Mouse (Mus musculus): ENCODE results near the gene Psg29. TPM values are rescaled to one million over a fixed set of nuclear protein-coding genes. Genes with fewer than 3 reads are reported as not detected.

Psg29 gene
- not detected in 2 replicates for polyA plus RNA-seq (2015; fragmentation: Nextera tagmentation; extraction: Ambion mirVana)

DNA sequence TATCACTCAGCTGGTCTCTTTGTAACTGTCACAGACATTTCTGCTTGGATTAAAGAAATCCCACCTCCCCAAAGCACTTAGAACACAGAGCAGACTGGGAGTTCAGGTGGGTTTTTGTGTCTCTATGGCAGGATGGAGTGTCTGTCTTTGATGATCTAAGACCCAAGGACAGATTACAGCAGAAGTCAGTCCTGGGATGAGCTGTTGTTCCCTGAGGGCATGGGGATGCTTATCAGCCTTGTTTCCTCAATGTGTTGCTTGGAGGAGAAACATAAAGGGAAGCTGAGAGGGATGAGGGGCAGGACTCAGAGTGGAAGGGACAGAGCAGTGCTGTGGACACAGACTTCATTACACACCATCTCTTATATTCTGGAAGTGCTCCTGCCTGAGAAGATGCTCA is at the start of gene Psg29:
Gene Psg29 (plus strand): TSS at position 301 of the 400 bp plus-strand sequence.
- Histone ChIP-seq H3K9me3 (peaks cover 37% of the 10 kb centered on the region), H3K4me2 (replicated peaks) (no peak within 1 kb of the TSS), H3K4me3 (no peak within 1 kb of the TSS), H3K27me3 (no peaks in the 10 kb centered on the region), H3K27ac (no peak within 1 kb of the TSS), H3K4me1 (no peaks in the 10 kb centered on the region), H3K9ac (no peak within 1 kb of the TSS), H3K36me3 (no peaks in the 10 kb centered on the region)
- ATAC-seq (ENCODE audit: low FRiP score, low read depth), result no peak

- ATAC-seq (ENCODE audit: low FRiP score, low read depth), result no peak
- H3K27me3 ChIP-seq, result no peaks in the 10 kb centered on the region
- no peak overlapping the region for H3K4me2 ChIP-seq (replicated peaks)
- WGBS, result 33% methylated on average over 2 of the region's 2 CpGs
- H3K9me3 ChIP-seq, result peaks cover 17% of the 10 kb centered on the region; the same call in 1 of the 2 replicates
- H3K4me3 ChIP-seq, result no peak overlapping the region
- H3K36me3 ChIP-seq, result no peaks in the 10 kb centered on the region
- no peak overlapping the region for H3K27ac ChIP-seq
- H3K4me1 ChIP-seq, result no peaks in the 10 kb centered on the region
- no peak overlapping the region for H3K9ac ChIP-seq
Measured at GRCm38 (mm10) chr7:17155634-17156033, 47.6 kb upstream of the Psg29 start.

- H3K27ac ChIP-seq, result no peak overlapping the region
- 71% methylated on average over 3 of the region's 3 CpGs for WGBS
- no peak for ATAC-seq (ENCODE audit: low FRiP score, low read depth)
Measured at GRCm38 (mm10) chr7:17156885-17157677, 46.2 kb upstream of the Psg29 start.

GRCm38 (mm10) chr7:17159011-17159410 is 44.3 kb upstream of the Psg29 start:
- Histone ChIP-seq H3K27me3 (no peaks in the 10 kb centered on the region), H3K4me1 (no peaks in the 10 kb centered on the region), H3K36me3 (no peaks in the 10 kb centered on the region), H3K9ac (no peak overlapping the region), H3K4me3 (no peak overlapping the region), H3K4me2 (replicated peaks) (no peak overlapping the region), H3K27ac (no peak overlapping the region), H3K9me3 (peaks cover 21% of the 10 kb centered on the region; the same call in 1 of the 2 replicates)
- no peak for ATAC-seq (ENCODE audit: low FRiP score, low read depth)
- 84% methylated on average over 7 of the region's 7 CpGs for whole genome bisulfite sequencing

More at GRCm38 (mm10) chr7:17156885-17157677, 46.2 kb upstream of the Psg29 start:
- Histone ChIP-seq H3K4me2 (replicated peaks) (no peak overlapping the region), H3K9me3 (peaks cover 21% of the 10 kb centered on the region; the same call in 1 of the 2 replicates), H3K27me3 (no peaks in the 10 kb centered on the region), H3K9ac (no peak overlapping the region), H3K4me1 (no peaks in the 10 kb centered on the region), H3K36me3 (no peaks in the 10 kb centered on the region), H3K4me3 (no peak overlapping the region)

DNA sequence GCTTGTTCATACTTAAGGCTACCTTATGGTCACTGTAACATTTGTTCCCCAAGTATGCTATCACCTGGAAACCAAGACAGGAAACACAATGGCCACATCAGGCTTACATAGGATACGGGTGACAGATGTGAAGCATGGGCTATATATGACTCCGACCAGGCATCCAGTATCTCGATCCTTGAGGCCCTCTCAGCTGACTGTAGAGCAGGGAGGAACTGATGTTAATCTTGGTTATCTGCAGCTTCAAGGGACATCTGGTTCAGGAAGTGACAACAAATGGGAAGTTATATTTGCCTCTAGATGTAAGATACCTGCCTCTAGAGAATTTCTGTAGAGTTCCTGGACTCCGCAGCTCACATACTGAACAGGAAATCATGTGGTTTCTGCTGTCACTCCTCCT is 31.4 kb upstream of the Psg29 start:
- H3K27ac ChIP-seq, result no peak overlapping the region
- H3K36me3 ChIP-seq, result no peaks in the 10 kb centered on the region
- WGBS, result 86% methylated on average over 4 of the region's 4 CpGs
- peaks cover 26% of the 10 kb centered on the region for H3K9me3 ChIP-seq
- H3K9ac ChIP-seq, result no peak overlapping the region
- ATAC-seq (ENCODE audit: low FRiP score, low read depth), result no peak
- H3K4me1 ChIP-seq, result no peaks in the 10 kb centered on the region
- H3K4me2 ChIP-seq (replicated peaks), result no peak overlapping the region
- H3K4me3 ChIP-seq, result no peak overlapping the region
- no peaks in the 10 kb centered on the region for H3K27me3 ChIP-seq

GRCm38 (mm10) chr7:17205530-17206184 is 2.4 kb downstream of the Psg29 start:
- no peak overlapping the region for H3K27ac ChIP-seq
- H3K4me3 ChIP-seq, result no peak overlapping the region
- H3K27me3 ChIP-seq, result no peaks in the 10 kb centered on the region
- no peak overlapping the region for H3K4me2 ChIP-seq (replicated peaks)
- no peak overlapping the region for H3K9ac ChIP-seq
- no peaks in the 10 kb centered on the region for H3K36me3 ChIP-seq
- no peaks in the 10 kb centered on the region for H3K4me1 ChIP-seq
- 65% methylated on average over 3 of the region's 3 CpGs for WGBS
- no peak for ATAC-seq (ENCODE audit: low FRiP score, low read depth)
- H3K9me3 ChIP-seq, result peaks cover 45% of the 10 kb centered on the region

Other genes starting within 250 kb of the Psg29 start
- 1.00 and 1.0 TPM in 2 replicates for gene Pnmal1, start 243.8 kb upstream of the Psg29 start, polyA plus RNA-seq (2015; fragmentation: Nextera tagmentation; extraction: Ambion mirVana)
- gene Gm42372, start 220.4 kb upstream of the Psg29 start, polyA plus RNA-seq (2015; fragmentation: Nextera tagmentation; extraction: Ambion mirVana), result 0.27 and 0.31 TPM in 2 replicates
- 33.0 and 33.1 TPM in 2 replicates for gene Ccdc8, start 210.8 kb upstream of the Psg29 start, polyA plus RNA-seq (2015; fragmentation: Nextera tagmentation; extraction: Ambion mirVana)
- 115 and 118 TPM in 2 replicates for gene Ppp5c, start 175.6 kb upstream of the Psg29 start, polyA plus RNA-seq (2015; fragmentation: Nextera tagmentation; extraction: Ambion mirVana)
- gene Hif3a, start 141.1 kb upstream of the Psg29 start, polyA plus RNA-seq (2015; fragmentation: Nextera tagmentation; extraction: Ambion mirVana), result 12.9 and 14.9 TPM in 2 replicates
- 0.06 and 0.17 TPM in 2 replicates for gene Psg16, start 129.4 kb upstream of the Psg29 start, polyA plus RNA-seq (2015; fragmentation: Nextera tagmentation; extraction: Ambion mirVana)
- gene Ceacam3, start 53.2 kb upstream of the Psg29 start, polyA plus RNA-seq (2015; fragmentation: Nextera tagmentation; extraction: Ambion mirVana), result not detected in 2 replicates

Measured in limb, embryonic 13.5 days (tissue).